Mouse (Mus musculus) intestine, postnatal 0 days (tissue): ENCODE data around the gene G3bp2. TPM values are rescaled to one million over a fixed set of nuclear protein-coding genes. Genes with fewer than 3 reads are reported as not detected.
A peak's percentile ranks its signal among the peaks of the same experiment; 100 is the strongest.

Experiments used
- ATAC-seq: fragments of 200-750 bp; cut with Nextera tagmentation; 2 replicates; pipeline ENCODE4 v1.8.0; 2017; ENCODE audit warnings: mild to moderate bottlenecking, moderate TSS enrichment, moderate library complexity
- H3K27ac ChIP-seq: fragments of 300-500 bp; sonication (generic); 2 replicates; pipeline ENCODE4 v1.5.1; 2014; ENCODE audit warnings: mild to moderate bottlenecking, low read depth, low read length, moderate library complexity
- H3K27me3 ChIP-seq: fragments of 300-500 bp; sonication (generic); replicated peaks from 2 replicates; pipeline ENCODE4 v1.6.1; 2014; ENCODE audit warnings: low read length, mixed read lengths; ENCODE audit not compliant: control insufficient read depth, insufficient read depth
- H3K36me3 ChIP-seq: fragments of 300-500 bp; sonication (generic); 2 replicates; pipeline ENCODE4 v1.6.1; 2014; ENCODE audit warnings: mild to moderate bottlenecking, moderate library complexity; ENCODE audit not compliant: control insufficient read depth, insufficient read depth
- H3K4me1 ChIP-seq: fragments of 300-500 bp; sonication (generic); replicated peaks from 2 replicates; pipeline ENCODE4 v1.6.1; 2014; ENCODE audit warnings: antibody characterized with exemption, low read length, mixed read lengths; ENCODE audit not compliant: control insufficient read depth, insufficient read depth
- H3K4me2 ChIP-seq: fragments of 300-500 bp; sonication (generic); replicated peaks from 2 replicates; pipeline ENCODE4 v1.6.1; 2014; ENCODE audit warnings: low read depth, mild to moderate bottlenecking, moderate library complexity
- H3K4me3 ChIP-seq: fragments of 300-500 bp; sonication (generic); 2 replicates; pipeline ENCODE4 v1.5.1; 2014; ENCODE audit warnings: low read depth, low read length
- H3K9ac ChIP-seq: fragments of 300-500 bp; sonication (generic); 2 replicates; pipeline ENCODE4 v1.6.1; 2014; ENCODE audit warnings: mild to moderate bottlenecking, low read depth, low read length
- H3K9me3 ChIP-seq: fragments of 300-500 bp; sonication (generic); 2 replicates; pipeline ENCODE4 v1.6.1; 2016; ENCODE audit warnings: mixed run types; ENCODE audit not compliant: control insufficient read depth
- CTCF ChIP-seq: sonication (generic); IDR thresholded peaks from 2 replicates; pipeline ENCODE4 v1.5.1; 2016; ENCODE audit warnings: low read depth, mild to moderate bottlenecking, control low read depth, antibody characterized with exemption, moderate library complexity
- WGBS: fragments of 180-500 bp; shearing (Covaris S2); extraction: QIAGEN DNeasy Blood & Tissue Kit; methylation state at CpG from one replicate; pipeline ENCODE4 v1.1.7; 2014; 5-methylcytosine and 5-hydroxymethylcytosine counted together
- polyA plus RNA-seq: library from polyadenylated mRNA; unstranded; fragments of >200 nt; fragmentation: Nextera tagmentation; extraction: Ambion mirVana; gene quantifications from 2 replicates; pipeline ENCODE4 v1.2.1, GENCODE M21; 2015

G3bp2 gene
- polyA plus RNA-seq, 1 experiment from 2014 or later: 121 TPM

GRCm38 (mm10) chr5:92052866-92053265, 30.7 kb downstream of the G3bp2 start:
- TF ChIP-seq CTCF: no peak
- ATAC-seq: no peak
- Histone ChIP-seq H3K36me3 (peaks cover 52% of the 10 kb centered on the region), H3K9ac (no peak overlapping the region), H3K9me3 (no peaks in the 10 kb centered on the region), H3K27me3 (no peaks in the 10 kb centered on the region), H3K4me1 (no peaks in the 10 kb centered on the region), H3K4me2 (no peak overlapping the region), H3K4me3 (no peak overlapping the region), H3K27ac (no peak overlapping the region)
- 89% methylated on average over 6 of the region's 6 CpGs for WGBS

- WGBS: 96% methylated on average over 3 of the region's 3 CpGs
- ATAC-seq: no peak
- no peak for TF ChIP-seq CTCF
These were observed 33.1 kb downstream of the G3bp2 start for GRCm38 (mm10) chr5:92050419-92050818.

GRCm38 (mm10) chr5:92043783-92044182, 39.7 kb downstream of the G3bp2 start, which contains the start of gene Cdkl2:
Gene Cdkl2 (minus strand): TSS chr5:92043883.
- Histone ChIP-seq H3K4me3 (peak within 1 kb of the TSS; percentile 79), H3K27me3 (no peaks in the 10 kb centered on the region), H3K9ac (peak within 1 kb of the TSS; percentile 71), H3K36me3 (no peaks in the 10 kb centered on the region), H3K4me1 (no peaks in the 10 kb centered on the region), H3K4me2 (peak within 1 kb of the TSS; percentile 89), H3K9me3 (no peaks in the 10 kb centered on the region), H3K27ac (peak within 1 kb of the TSS; percentile 95)
- no peak for ATAC-seq
- WGBS: 74% methylated on average over 4 of the region's 4 CpGs
- TF ChIP-seq CTCF: no peak

More at GRCm38 (mm10) chr5:92050419-92050818, 33.1 kb downstream of the G3bp2 start:
- Histone ChIP-seq H3K9me3 (no peaks in the 10 kb centered on the region), H3K4me1 (no peaks in the 10 kb centered on the region), H3K9ac (no peak overlapping the region), H3K36me3 (peaks cover 28% of the 10 kb centered on the region), H3K4me2 (no peak overlapping the region), H3K27me3 (no peaks in the 10 kb centered on the region), H3K27ac (no peak overlapping the region), H3K4me3 (no peak overlapping the region)

GRCm38 (mm10) chr5:92042377-92043348, 40.9 kb downstream of the G3bp2 start:
- Histone ChIP-seq H3K36me3 (no peaks in the 10 kb centered on the region), H3K4me2 (peak overlapping the region; percentile 89), H3K27ac (peak overlapping the region; percentile 95), H3K9me3 (no peaks in the 10 kb centered on the region), H3K4me3 (peak overlapping the region; percentile 79), H3K27me3 (no peaks in the 10 kb centered on the region), H3K9ac (peak overlapping the region; percentile 71), H3K4me1 (no peaks in the 10 kb centered on the region)
- TF ChIP-seq CTCF: peak; percentile 15
- ATAC-seq: peak; percentile 100
- under 1% methylated on average over 68 of the region's 68 CpGs for WGBS

GRCm38 (mm10) chr5:92019960-92020359, 63.6 kb downstream of the G3bp2 start:
- no peak overlapping the region for H3K4me2 ChIP-seq
- 50% methylated on average over 2 of the region's 2 CpGs for WGBS
- H3K4me3 ChIP-seq: no peak overlapping the region
- H3K27me3 ChIP-seq: no peaks in the 10 kb centered on the region
- ATAC-seq: no peak
- no peak overlapping the region for H3K27ac ChIP-seq
- no peaks in the 10 kb centered on the region for H3K9me3 ChIP-seq
- TF ChIP-seq CTCF: no peak
- H3K4me1 ChIP-seq: no peaks in the 10 kb centered on the region
- H3K9ac ChIP-seq: no peak overlapping the region
- H3K36me3 ChIP-seq: no peaks in the 10 kb centered on the region

- H3K9me3 ChIP-seq: no peaks in the 10 kb centered on the region
- no peak overlapping the region for H3K4me3 ChIP-seq
- H3K4me2 ChIP-seq: no peak overlapping the region
- TF ChIP-seq CTCF: no peak
- no peaks in the 10 kb centered on the region for H3K36me3 ChIP-seq
- H3K27ac ChIP-seq: no peak overlapping the region
- 27% methylated on average over 7 of the region's 7 CpGs for WGBS
- ATAC-seq: no peak
- H3K9ac ChIP-seq: no peak overlapping the region
- H3K4me1 ChIP-seq: no peaks in the 10 kb centered on the region
- no peaks in the 10 kb centered on the region for H3K27me3 ChIP-seq
These were observed 71.8 kb downstream of the G3bp2 start for GRCm38 (mm10) chr5:92011756-92012155.
